ENCODE assay signal across 16 mouse cellular contexts in the genomic region with DNA sequence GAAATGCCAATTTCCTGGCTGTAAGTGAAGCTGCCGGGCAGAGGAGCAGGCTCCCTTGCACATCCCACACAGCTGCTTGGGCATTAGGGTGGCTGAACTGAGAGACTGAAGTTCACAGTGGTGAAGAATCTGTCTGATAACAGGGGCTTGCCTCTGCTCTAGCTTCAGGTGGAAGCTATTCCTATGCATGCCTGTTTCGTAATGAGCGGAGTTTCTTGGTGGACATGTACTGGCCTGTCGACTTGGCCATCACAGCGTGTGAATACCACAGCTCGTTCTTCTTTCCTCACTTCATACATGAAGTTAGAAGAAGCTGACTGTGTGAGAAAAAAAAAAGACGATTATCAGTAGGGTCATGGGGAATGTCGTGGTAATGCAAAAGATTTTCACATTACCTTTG.
"Had no signal": no experiment of that assay in that cellular context is flagged by ENCODE, and none has a peak within 500 bp of the region (broad histone marks: within the 10 kb centered on the region; RNA-seq: fewer than 3 reads in every experiment).

No protein-coding gene starts in this region.

- H3K4me3 ChIP-seq: midbrain, embryonic 10.5 days; midbrain, embryonic 12.5 days; myocyte; neural tube, embryonic 13.5 days; neural tube, embryonic 15.5 days; stomach, embryonic 15.5 days had no signal

- DNase-seq: lung, adult 18-20 months; lung, embryonic 14.5 days; lung, postnatal 10 days; lung, postnatal 4 days; midbrain, embryonic 14.5 days; right cerebral cortex, postnatal 14 days; thymus, adult 2 months; thymus, postnatal 25 days; thymus, postnatal 4 days had no signal

- H3K27ac ChIP-seq: midbrain, embryonic 10.5 days; midbrain, embryonic 12.5 days; neural tube, embryonic 13.5 days; neural tube, embryonic 15.5 days; stomach, embryonic 15.5 days; stomach, postnatal 0 days had no signal
